Mouse (Mus musculus) MEL (cell line): ENCODE results near the gene Pglyrp2. TPM values are rescaled to one million over a fixed set of nuclear protein-coding genes. Genes with fewer than 3 reads are reported as not detected.
A peak's percentile ranks its signal among the peaks of the same experiment; 100 is the strongest.

ENCODE experiments used
- DNase-seq: peaks from one replicate; pipeline ENCODE4 v3.0.0; 2011; ENCODE audit warnings: low read depth, low spot score
- H3K27ac ChIP-seq: 2 replicates; pipeline ENCODE4 v1.5.1; 2012; ENCODE audit warnings: low read depth, mild to moderate bottlenecking, control low read depth, low read length, moderate library complexity; ENCODE audit not compliant: control insufficient read depth
- H3K27me3 ChIP-seq, 2 experiments: fragments of 150-350 bp in 1 of 2; sonication (generic) in 1 of 2; 2 replicates each; pipeline ENCODE4 v1.6.1; 2012; ENCODE audit warnings: low read length in 2 of 2, mild to moderate bottlenecking in 2 of 2, improper control_type of control experiment in 1 of 2, moderate library complexity in 1 of 2; ENCODE audit not compliant: insufficient read depth in 2 of 2, control insufficient read depth in 1 of 2
- H3K36me3 ChIP-seq, 2 experiments: 2 replicates each; pipeline ENCODE4 v1.6.1; 2012 to 2014; ENCODE audit warnings: low read length in 2 of 2, improper control_type of control experiment in 1 of 2, inconsistent platforms in 1 of 2, mild to moderate bottlenecking in 1 of 2; ENCODE audit not compliant: insufficient read depth in 2 of 2, control insufficient read depth in 1 of 2
- H3K4me1 ChIP-seq, 2 experiments: fragments of 150-350 bp in 1 of 2; sonication (generic) in 1 of 2; 2 replicates each; pipeline ENCODE4 v1.6.1; 2012; ENCODE audit warnings: low read length in 2 of 2, improper control_type of control experiment in 1 of 2, mild to moderate bottlenecking in 1 of 2; ENCODE audit not compliant: insufficient read depth in 2 of 2, control insufficient read depth in 1 of 2
- H3K4me3 ChIP-seq, 2 experiments: fragments of 150-350 bp in 1 of 2; sonication (generic) in 1 of 2; 2 replicates each; pipeline ENCODE4 v1.5.1; 2012; ENCODE audit warnings: low read depth in 2 of 2, low read length in 2 of 2, mild to moderate bottlenecking in 2 of 2, moderate library complexity in 2 of 2, control low read depth in 1 of 2, improper control_type of control experiment in 1 of 2; ENCODE audit not compliant: control insufficient read depth in 1 of 2, insufficient read depth in 1 of 2
- H3K79me2 ChIP-seq: 2 replicates; pipeline ENCODE4 v1.6.1; 2012; ENCODE audit warnings: mild to moderate bottlenecking, low read length, moderate library complexity; ENCODE audit not compliant: control insufficient read depth, poor library complexity, insufficient read depth
- H3K9ac ChIP-seq: 2 replicates; pipeline ENCODE4 v1.6.1; 2012; ENCODE audit warnings: low read depth, mild to moderate bottlenecking, control low read depth, low read length, moderate library complexity; ENCODE audit not compliant: control insufficient read depth, poor library complexity, severe bottlenecking
- H3K9me3 ChIP-seq: fragments of 150-350 bp; sonication (generic); replicated peaks from 2 replicates; pipeline ENCODE4 v1.6.1; 2012; ENCODE audit warnings: mild to moderate bottlenecking, low read length, improper control_type of control experiment, moderate library complexity; ENCODE audit not compliant: insufficient read depth
- BHLHE40 ChIP-seq: IDR thresholded peaks from 2 replicates; pipeline ENCODE4 v1.6.1; 2012; ENCODE audit warnings: low read depth, mild to moderate bottlenecking, inconsistent platforms, low read length, improper control_type of control experiment, borderline replicate concordance
- CHD2 ChIP-seq: IDR thresholded peaks from 2 replicates; pipeline ENCODE4 v1.6.1; 2011; ENCODE audit warnings: low read length, improper control_type of control experiment
- CTCF ChIP-seq, 3 experiments: IDR thresholded peaks in 2 of 3; conservative IDR thresholded peaks in 1 of 3; 2 replicates each; pipeline ENCODE4 v1.5.1; 2011 to 2012; ENCODE audit warnings: low read length in 3 of 3, low read depth in 2 of 3, mild to moderate bottlenecking in 2 of 3, improper control_type of control experiment in 1 of 3, inconsistent platforms in 1 of 3, mixed read lengths in 1 of 3, moderate library complexity in 1 of 3; ENCODE audit not compliant: control insufficient read depth in 1 of 3, insufficient read depth in 1 of 3, poor library complexity in 1 of 3, severe bottlenecking in 1 of 3
- GABPA ChIP-seq: IDR thresholded peaks from 2 replicates; pipeline ENCODE4 v1.6.1; 2012; ENCODE audit warnings: low read depth, mild to moderate bottlenecking, inconsistent platforms, low read length, improper control_type of control experiment, moderate library complexity
- GATA1 ChIP-seq: IDR thresholded peaks from 2 replicates; pipeline ENCODE4 v1.6.1; 2011; ENCODE audit warnings: low read depth, low read length, improper control_type of control experiment
- HCFC1 ChIP-seq: IDR thresholded peaks from 2 replicates; pipeline ENCODE4 v1.6.1; 2012; ENCODE audit warnings: low read depth, mild to moderate bottlenecking, inconsistent platforms, low read length, improper control_type of control experiment, moderate library complexity
- KAT2A ChIP-seq: conservative IDR thresholded peaks from 2 replicates; pipeline ENCODE4 v1.6.1; 2012; ENCODE audit warnings: low read depth, low read length, improper control_type of control experiment, inconsistent platforms
- MAZ ChIP-seq: IDR thresholded peaks from 2 replicates; pipeline ENCODE4 v1.6.1; 2012; ENCODE audit warnings: low read depth, mild to moderate bottlenecking, inconsistent platforms, low read length, improper control_type of control experiment
- MXI1 ChIP-seq: IDR thresholded peaks from 2 replicates; pipeline ENCODE4 v1.6.1; 2011; ENCODE audit warnings: mild to moderate bottlenecking, low read depth, low read length, improper control_type of control experiment
- MYC ChIP-seq: IDR thresholded peaks from 2 replicates; pipeline ENCODE4 v1.6.1; 2011; ENCODE audit warnings: low read depth, mild to moderate bottlenecking, low read length, improper control_type of control experiment, moderate library complexity
- NELFE ChIP-seq: IDR thresholded peaks from 2 replicates; pipeline ENCODE4 v1.6.1; 2011; ENCODE audit warnings: low read depth, low read length, improper control_type of control experiment
- RCOR1 ChIP-seq: IDR thresholded peaks from 2 replicates; pipeline ENCODE4 v1.6.1; 2012; ENCODE audit warnings: low read depth, mild to moderate bottlenecking, inconsistent platforms, low read length, improper control_type of control experiment
- SIN3A ChIP-seq: IDR thresholded peaks from 2 replicates; pipeline ENCODE4 v1.6.1; 2012; ENCODE audit warnings: low read length, improper control_type of control experiment, inconsistent platforms
- SMC3 ChIP-seq: IDR thresholded peaks from 2 replicates; pipeline ENCODE4 v1.6.1; 2011; ENCODE audit warnings: low read depth, low read length, improper control_type of control experiment
- USF2 ChIP-seq, 2 experiments: IDR thresholded peaks; 2 replicates each; pipeline ENCODE4 v1.6.1; 2011 to 2012; ENCODE audit warnings: improper control_type of control experiment in 2 of 2, low read length in 2 of 2, borderline replicate concordance in 1 of 2, inconsistent platforms in 1 of 2, low read depth in 1 of 2, mild to moderate bottlenecking in 1 of 2; ENCODE audit not compliant: insufficient read depth in 1 of 2
- ZC3H11A ChIP-seq: IDR thresholded peaks from 2 replicates; pipeline ENCODE4 v1.6.1; 2012; ENCODE audit warnings: low read depth, mild to moderate bottlenecking, inconsistent platforms, low read length, improper control_type of control experiment
- ZKSCAN1 ChIP-seq: IDR thresholded peaks from 2 replicates; pipeline ENCODE4 v1.6.1; 2012; ENCODE audit warnings: low read depth, mild to moderate bottlenecking, inconsistent platforms, low read length, improper control_type of control experiment, moderate library complexity
- polyA plus RNA-seq, 2 experiments: library from polyadenylated mRNA; stranded (reverse) in 1 of 2; unstranded in 1 of 2; fragments of >175 nt in 1 of 2; fragments of >200 nt in 1 of 2; gene quantifications; 2 replicates each; pipeline versions ENCODE4 v1.2.1 to v1.2.4; 2012; ENCODE audit warnings: low replicate concordance in 2 of 2, low read depth in 1 of 2; ENCODE audit not compliant: insufficient read length in 2 of 2, insufficient read depth in 1 of 2, missing spikeins in 1 of 2
- total RNA-seq: library from RNA; depleted of rRNA; stranded (reverse); fragments of 300-350 nt; gene quantifications from 2 replicates; pipeline ENCODE4 v1.2.3, GENCODE M21; 2012

The Pglyrp2 gene
- total and polyA plus RNA-seq, 3 experiments: 1.8 to 3.5 TPM; not detected in 1

DNA sequence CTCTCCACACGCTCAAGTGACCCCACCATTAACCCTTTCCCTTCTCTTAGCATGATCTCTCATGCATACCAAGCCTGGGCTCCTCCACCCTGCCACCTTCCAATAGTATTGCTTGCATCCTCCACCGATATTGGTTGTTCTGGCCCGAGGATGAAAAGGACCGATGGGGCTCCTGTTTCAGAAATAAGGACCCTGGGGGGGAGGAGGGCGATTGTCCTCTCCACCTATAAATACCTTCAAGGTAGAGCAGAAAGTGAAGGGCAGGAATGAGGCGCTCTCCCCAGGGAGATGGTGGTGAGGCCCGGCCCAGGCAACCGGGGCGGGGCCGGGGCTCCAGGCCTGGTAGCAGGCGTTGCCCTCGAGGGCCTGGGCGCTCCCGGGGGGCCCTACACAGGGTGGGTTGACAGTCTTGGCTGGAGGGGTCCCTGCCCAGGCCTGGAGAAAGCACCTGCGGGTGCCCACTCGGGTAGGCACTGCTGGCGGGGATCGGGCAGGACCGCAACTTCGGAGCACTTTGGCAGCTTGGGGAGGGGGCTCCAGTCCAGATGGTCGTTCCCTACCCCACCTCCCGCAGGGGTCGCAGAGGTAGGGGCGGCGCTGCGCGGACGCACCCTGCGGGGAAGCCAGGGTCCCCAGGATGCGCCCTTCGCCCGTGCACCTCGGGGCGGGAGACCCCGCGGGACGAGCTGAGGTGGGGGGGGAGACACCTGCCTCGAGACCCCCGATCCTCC is 35.4 kb downstream of the Pglyrp2 start:
- H3K79me2 ChIP-seq: no peaks in the 10 kb centered on the region; the same call in 1 of the 2 replicates
- H3K4me1 ChIP-seq: peaks cover 0 to 6% of the 10 kb centered on the region in 2 experiments; a peak in 1 of 4 replicates
- peak overlapping the region; percentile 71 for H3K9ac ChIP-seq
- no peaks in the 10 kb centered on the region for H3K9me3 ChIP-seq
- TF ChIP-seq CTCF (IDR thresholded peaks at IDR 0.05 in 2 of 3, conservative IDR thresholded peaks at IDR 0.05 in 1 of 3; ENCODE audit: control insufficient read depth in 1 of 3, insufficient read depth in 1 of 3, low read depth in 2 of 3, low read length in 3 of 3, poor library complexity in 1 of 3, severe bottlenecking in 1 of 3): no peak
- TF ChIP-seq MXI1: no peak
- H3K27ac ChIP-seq: no peak overlapping the region
- H3K36me3 ChIP-seq: no peaks in the 10 kb centered on the region
- H3K27me3 ChIP-seq: no peaks in the 10 kb centered on the region
- peak; percentile 24 for DNase-seq
- peak overlapping the region; percentile 81 to 96 for H3K4me3 ChIP-seq

DNA sequence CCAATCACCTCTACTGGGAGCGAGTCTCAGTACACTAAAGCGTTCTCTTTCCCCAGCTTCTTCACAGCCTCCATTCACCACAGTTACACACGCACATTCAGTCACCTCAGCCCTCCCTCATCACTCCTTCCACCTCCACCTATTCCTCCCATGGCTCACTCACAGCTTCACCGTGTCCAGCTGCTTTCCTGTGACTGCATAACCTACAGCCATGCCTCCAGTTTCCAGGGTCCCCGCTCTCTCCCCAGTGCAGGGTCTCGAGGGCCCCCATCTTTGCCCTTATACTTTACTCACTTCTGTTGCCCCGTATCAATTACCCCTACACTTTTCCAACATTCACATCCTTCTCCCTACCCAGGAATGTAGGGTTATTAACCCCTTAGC is 36.0 kb downstream of the Pglyrp2 start:
- TF ChIP-seq BHLHE40 (no peak), SIN3A (no peak), HCFC1 (no peak), SMC3 (no peak), RCOR1 (no peak), KAT2A (no peak), MAZ (no peak), ZC3H11A (no peak), ZKSCAN1 (no peak), CHD2 (no peak), GABPA (no peak), MYC (no peak), GATA1 (no peak), USF2 (IDR thresholded peaks at IDR 0.05; ENCODE audit: borderline replicate concordance in 1 of 2, insufficient read depth in 1 of 2, low read depth in 1 of 2, low read length in 2 of 2) (no peak), NELFE (no peak)
- Histone ChIP-seq H3K4me1 (peaks cover 0 to 6% of the 10 kb centered on the region in 2 experiments; a peak in 1 of 4 replicates), H3K27ac (no peak overlapping the region), H3K9me3 (no peaks in the 10 kb centered on the region), H3K36me3 (no peaks in the 10 kb centered on the region), H3K4me3 (no peak overlapping the region; a peak in 1 of 4 replicates), H3K9ac (no peak overlapping the region), H3K27me3 (no peaks in the 10 kb centered on the region), H3K79me2 (no peaks in the 10 kb centered on the region; the same call in 1 of the 2 replicates)
- DNase-seq: peak; percentile 4
